Mouse (Mus musculus): Measurements from ENCODE around the gene Cbr3. TPM values are rescaled to one million over a fixed set of nuclear protein-coding genes. Genes with fewer than 3 reads are reported as not detected.

Gene Cbr3
- polyA plus RNA-seq, 1 experiment from 2014 or later = 1.4 TPM

Other genes with a start within 250 kb of the Cbr3 start
- 15.5 and 20.2 TPM in 2 replicates for gene Setd4, start 79.2 kb upstream of the Cbr3 start, polyA plus RNA-seq (2015; fragmentation: Nextera tagmentation; extraction: Ambion mirVana)
- 148 TPM in 2 replicates for gene Cbr1, start 77.4 kb upstream of the Cbr3 start, polyA plus RNA-seq (2015; fragmentation: Nextera tagmentation; extraction: Ambion mirVana)
- not detected in 2 replicates for gene Gm5678, start 55.1 kb upstream of the Cbr3 start, polyA plus RNA-seq (2015; fragmentation: Nextera tagmentation; extraction: Ambion mirVana)
- gene Dop1b, start 28.7 kb downstream of the Cbr3 start, polyA plus RNA-seq (2015; fragmentation: Nextera tagmentation; extraction: Ambion mirVana) = 26.2 and 27.3 TPM in 2 replicates
- gene Morc3, start 148.9 kb downstream of the Cbr3 start, polyA plus RNA-seq (2015; fragmentation: Nextera tagmentation; extraction: Ambion mirVana) = 36.3 and 41.5 TPM in 2 replicates
- 42.0 and 44.4 TPM in 2 replicates for gene Chaf1b, start 200.7 kb downstream of the Cbr3 start, polyA plus RNA-seq (2015; fragmentation: Nextera tagmentation; extraction: Ambion mirVana)

All from forebrain, embryonic 15.5 days (tissue).